Mouse (Mus musculus) midbrain, embryonic 16.5 days (tissue): ENCODE data around the gene Dlx4. TPM values are rescaled to one million over a fixed set of nuclear protein-coding genes. Genes with fewer than 3 reads are reported as not detected.

ENCODE experiments used
- ATAC-seq: fragments of 200-750 bp; cut with Nextera tagmentation; 2 replicates; pipeline ENCODE4 v1.8.0; 2017; ENCODE audit warnings: moderate TSS enrichment
- H3K27ac ChIP-seq: fragments of 300-500 bp; sonication (generic); 2 replicates; pipeline ENCODE4 v1.5.1; 2014; ENCODE audit warnings: mild to moderate bottlenecking, low read length, mixed read lengths
- H3K27me3 ChIP-seq: fragments of 300-500 bp; sonication (generic); 2 replicates; pipeline ENCODE4 v1.6.1; 2014; ENCODE audit warnings: low read depth, low read length, mixed read lengths; ENCODE audit not compliant: control insufficient read depth, insufficient read depth
- H3K36me3 ChIP-seq: fragments of 300-500 bp; sonication (generic); 2 replicates; pipeline ENCODE4 v1.6.1; 2014; ENCODE audit warnings: mild to moderate bottlenecking, low read length, moderate library complexity, mixed read lengths; ENCODE audit not compliant: control insufficient read depth, insufficient read depth
- H3K4me1 ChIP-seq: fragments of 300-500 bp; sonication (generic); 2 replicates; pipeline ENCODE4 v1.6.1; 2014; ENCODE audit warnings: mild to moderate bottlenecking, low read length, mixed read lengths; ENCODE audit not compliant: control insufficient read depth, insufficient read depth
- H3K4me2 ChIP-seq: fragments of 300-500 bp; sonication (generic); 2 replicates; pipeline ENCODE4 v1.6.1; 2014; ENCODE audit warnings: mild to moderate bottlenecking, low read length, mixed read lengths
- H3K4me3 ChIP-seq: fragments of 300-500 bp; sonication (generic); 2 replicates; pipeline ENCODE4 v1.5.1; 2014; ENCODE audit warnings: low read depth, mild to moderate bottlenecking, low read length, moderate library complexity, mixed read lengths
- H3K9ac ChIP-seq: fragments of 300-500 bp; sonication (generic); 2 replicates; pipeline ENCODE4 v1.6.1; 2014; ENCODE audit warnings: low read depth, low read length, mixed read lengths
- H3K9me3 ChIP-seq: fragments of 300-500 bp; sonication (generic); replicated peaks from 2 replicates; pipeline ENCODE4 v1.6.1; 2014; ENCODE audit warnings: mild to moderate bottlenecking, low read length, mixed read lengths; ENCODE audit not compliant: control insufficient read depth, poor library complexity, severe bottlenecking
- WGBS: fragments of 180-500 bp; shearing (Covaris S2); extraction: QIAGEN DNeasy Blood & Tissue Kit; methylation state at CpG from one replicate; pipeline ENCODE4 v1.1.7; 2014; 5-methylcytosine and 5-hydroxymethylcytosine counted together
- polyA plus RNA-seq: library from polyadenylated mRNA; unstranded; fragments of >200 nt; fragmentation: Nextera tagmentation; extraction: Ambion mirVana; gene quantifications from 2 replicates; pipeline ENCODE4 v1.2.1, GENCODE M21; 2015

Dlx4 gene
- polyA plus RNA-seq, 1 experiment from 2014 or later = 0.36 TPM

- no peak overlapping the region for H3K4me3 ChIP-seq
- WGBS = 4% methylated on average over 8 of the region's 8 CpGs
- H3K27me3 ChIP-seq = peaks cover 50% of the 10 kb centered on the region
- no peaks in the 10 kb centered on the region for H3K36me3 ChIP-seq
- H3K4me1 ChIP-seq = peaks cover 17% of the 10 kb centered on the region
- H3K9ac ChIP-seq = no peak overlapping the region
- no peak overlapping the region for H3K27ac ChIP-seq
- no peak overlapping the region for H3K4me2 ChIP-seq
- peak; percentile 49; the same call in 1 of the 2 replicates for ATAC-seq
- H3K9me3 ChIP-seq = no peaks in the 10 kb centered on the region
These were observed 27.6 kb downstream of the Dlx4 start for GRCm38 (mm10) chr11:95118505-95118904.

- H3K9me3 ChIP-seq = no peaks in the 10 kb centered on the region
- no peak overlapping the region for H3K27ac ChIP-seq
- H3K4me1 ChIP-seq = peaks cover 17% of the 10 kb centered on the region
- no peak overlapping the region for H3K4me2 ChIP-seq
- H3K36me3 ChIP-seq = no peaks in the 10 kb centered on the region
- no peak overlapping the region for H3K4me3 ChIP-seq
- H3K9ac ChIP-seq = no peak overlapping the region; the same call in 1 of the 2 replicates
- peak; percentile 65; the same call in 1 of the 2 replicates for ATAC-seq
- WGBS = 2% methylated on average over 6 of the region's 6 CpGs
- peaks cover 35% of the 10 kb centered on the region for H3K27me3 ChIP-seq
These were observed 29.0 kb downstream of the Dlx4 start for GRCm38 (mm10) chr11:95117030-95117429.

- no peak overlapping the region for H3K27ac ChIP-seq
- H3K9me3 ChIP-seq = no peaks in the 10 kb centered on the region
- 83% methylated on average over 7 of the region's 7 CpGs for WGBS
- no peak for ATAC-seq
- peaks cover 6% of the 10 kb centered on the region for H3K4me1 ChIP-seq
- no peaks in the 10 kb centered on the region for H3K36me3 ChIP-seq
- H3K4me2 ChIP-seq = no peak overlapping the region
- no peak overlapping the region for H3K9ac ChIP-seq
- no peaks in the 10 kb centered on the region; the same call in 1 of the 2 replicates for H3K27me3 ChIP-seq
- no peak overlapping the region for H3K4me3 ChIP-seq
These were observed 36.0 kb downstream of the Dlx4 start for GRCm38 (mm10) chr11:95110081-95110480.

- no peak for ATAC-seq
- Histone ChIP-seq H3K27me3 (no peaks in the 10 kb centered on the region; the same call in 1 of the 2 replicates), H3K4me2 (no peak overlapping the region), H3K4me3 (no peak overlapping the region), H3K36me3 (no peaks in the 10 kb centered on the region), H3K9me3 (no peaks in the 10 kb centered on the region), H3K27ac (no peak overlapping the region), H3K4me1 (peaks cover 6% of the 10 kb centered on the region), H3K9ac (no peak overlapping the region)
- 85% methylated on average over 2 of the region's 2 CpGs for WGBS
These were observed 37.1 kb downstream of the Dlx4 start for GRCm38 (mm10) chr11:95109000-95109399.

GRCm38 (mm10) chr11:95106440-95107236, 39.4 kb downstream of the Dlx4 start:
- peak; percentile 67 for ATAC-seq
- no peaks in the 10 kb centered on the region for H3K36me3 ChIP-seq
- no peak overlapping the region for H3K9ac ChIP-seq
- H3K4me2 ChIP-seq = peak overlapping the region; percentile 22; the same call in 1 of the 2 replicates
- H3K27ac ChIP-seq = no peak overlapping the region
- H3K9me3 ChIP-seq = no peaks in the 10 kb centered on the region
- H3K27me3 ChIP-seq = no peaks in the 10 kb centered on the region; the same call in 1 of the 2 replicates
- peaks cover 6% of the 10 kb centered on the region for H3K4me1 ChIP-seq
- 33% methylated on average over 23 of the region's 23 CpGs for WGBS
- H3K4me3 ChIP-seq = no peak overlapping the region

- Histone ChIP-seq H3K27me3 (no peaks in the 10 kb centered on the region; the same call in 1 of the 2 replicates), H3K4me2 (peak overlapping the region; percentile 42), H3K4me3 (no peak overlapping the region), H3K9me3 (no peaks in the 10 kb centered on the region), H3K9ac (no peak overlapping the region), H3K27ac (no peak overlapping the region), H3K36me3 (no peaks in the 10 kb centered on the region), H3K4me1 (peaks cover 6% of the 10 kb centered on the region)
- 6% methylated on average over 25 of the region's 25 CpGs for WGBS
- ATAC-seq = no peak
These were observed 40.7 kb downstream of the Dlx4 start for GRCm38 (mm10) chr11:95105274-95105874.

GRCm38 (mm10) chr11:95104266-95104665, 41.8 kb downstream of the Dlx4 start:
- Histone ChIP-seq H3K27ac (no peak overlapping the region), H3K9me3 (no peaks in the 10 kb centered on the region), H3K27me3 (no peaks in the 10 kb centered on the region; the same call in 1 of the 2 replicates), H3K4me1 (peaks cover 6% of the 10 kb centered on the region), H3K9ac (no peak overlapping the region), H3K36me3 (no peaks in the 10 kb centered on the region), H3K4me3 (no peak overlapping the region), H3K4me2 (no peak overlapping the region)
- WGBS = 72% methylated on average over 6 of the region's 6 CpGs
- no peak for ATAC-seq

GRCm38 (mm10) chr11:95102161-95102904, 43.7 kb downstream of the Dlx4 start:
- Histone ChIP-seq H3K4me1 (peaks cover 6% of the 10 kb centered on the region), H3K27me3 (no peaks in the 10 kb centered on the region; the same call in 1 of the 2 replicates), H3K4me2 (no peak overlapping the region), H3K9ac (no peak overlapping the region), H3K9me3 (no peaks in the 10 kb centered on the region), H3K4me3 (no peak overlapping the region), H3K27ac (no peak overlapping the region), H3K36me3 (no peaks in the 10 kb centered on the region)
- no peak for ATAC-seq
- WGBS = 93% methylated on average over 19 of the region's 19 CpGs
